Mouse (Mus musculus): ENCODE measurements around the gene Ctso. TPM values are rescaled to one million over a fixed set of nuclear protein-coding genes. Genes with fewer than 3 reads are reported as not detected.

Gene Ctso
- polyA plus RNA-seq, 1 experiment = 7.0 TPM

DNA sequence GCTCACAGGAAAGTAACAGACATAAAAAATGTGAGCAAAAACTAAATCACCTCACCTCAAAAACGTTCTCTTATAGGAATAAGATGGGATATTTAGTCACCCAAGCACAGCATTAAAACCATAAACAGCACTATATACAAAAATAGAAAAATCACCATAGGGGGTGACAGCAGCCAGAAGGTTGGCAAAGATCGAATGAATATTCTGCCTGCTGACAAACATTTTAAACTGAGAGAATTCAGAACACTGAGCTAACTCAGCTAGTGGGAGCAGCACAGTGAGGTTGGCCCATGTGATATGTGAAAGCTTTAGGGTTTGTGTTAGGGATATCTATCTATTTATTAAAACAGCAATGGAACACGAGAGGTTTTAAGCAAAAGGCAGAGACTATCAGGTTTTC is 32.2 kb downstream of the Ctso start:
- Histone ChIP-seq H3K27ac (ENCODE audit: control insufficient read depth, insufficient read depth, low read depth, low read length, poor library complexity) (no peak overlapping the region), H3K4me1 (ENCODE audit: control insufficient read depth, insufficient read depth, low read length) (no peaks in the 10 kb centered on the region), H3K4me3 (replicated peaks; ENCODE audit: control insufficient read depth, low read depth, low read length) (no peak overlapping the region)
- TF ChIP-seq CTCF (IDR thresholded peaks at IDR 0.05; ENCODE audit: control insufficient read depth, insufficient read depth, low read length) (no peak), POLR2A (IDR thresholded peaks at IDR 0.05; ENCODE audit: borderline replicate concordance, control insufficient read depth, low read depth, low read length) (no peak)
- 52% methylated on average over 3 of the region's 3 CpGs for WGBS

- Histone ChIP-seq H3K4me1 (ENCODE audit: control insufficient read depth, insufficient read depth, low read length) (no peaks in the 10 kb centered on the region), H3K27ac (ENCODE audit: control insufficient read depth, insufficient read depth, low read depth, low read length, poor library complexity) (no peak overlapping the region), H3K4me3 (replicated peaks; ENCODE audit: control insufficient read depth, low read depth, low read length) (no peak overlapping the region)
- TF ChIP-seq POLR2A (IDR thresholded peaks at IDR 0.05; ENCODE audit: borderline replicate concordance, control insufficient read depth, low read depth, low read length) = no peak
- 68% methylated on average over 4 of the region's 4 CpGs for WGBS
These were observed 43.2 kb downstream of the Ctso start for GRCm38 (mm10) chr3:81975607-81976006.

GRCm38 (mm10) chr3:81976102-81976501 is 43.7 kb downstream of the Ctso start, which contains the start of gene Tdo2:
TSS of gene Tdo2 (minus strand) at chr3:81976202.
- Histone ChIP-seq H3K27ac (ENCODE audit: control insufficient read depth, insufficient read depth, low read depth, low read length, poor library complexity) (no peak within 1 kb of the TSS), H3K4me3 (replicated peaks; ENCODE audit: control insufficient read depth, low read depth, low read length) (no peak within 1 kb of the TSS), H3K4me1 (ENCODE audit: control insufficient read depth, insufficient read depth, low read length) (no peaks in the 10 kb centered on the region)
- TF ChIP-seq POLR2A (IDR thresholded peaks at IDR 0.05; ENCODE audit: borderline replicate concordance, control insufficient read depth, low read depth, low read length) = no peak

- Histone ChIP-seq H3K4me3 (replicated peaks; ENCODE audit: control insufficient read depth, low read depth, low read length) (no peak overlapping the region), H3K4me1 (ENCODE audit: control insufficient read depth, insufficient read depth, low read length) (no peaks in the 10 kb centered on the region), H3K27ac (ENCODE audit: control insufficient read depth, insufficient read depth, low read depth, low read length, poor library complexity) (no peak overlapping the region)
- TF ChIP-seq CTCF (IDR thresholded peaks at IDR 0.05; ENCODE audit: control insufficient read depth, insufficient read depth, low read length) = no peak
- TF ChIP-seq POLR2A (IDR thresholded peaks at IDR 0.05; ENCODE audit: borderline replicate concordance, control insufficient read depth, low read depth, low read length) = no peak
- 86% methylated on average over 5 of the region's 5 CpGs for WGBS
These were observed 49.2 kb downstream of the Ctso start for GRCm38 (mm10) chr3:81981576-81981975.

- H3K27ac ChIP-seq (ENCODE audit: control insufficient read depth, insufficient read depth, low read depth, low read length, poor library complexity) = no peak within 1 kb of the TSS
- WGBS = 84% methylated on average over 5 of the region's 5 CpGs
- no peak within 1 kb of the TSS for H3K4me3 ChIP-seq (replicated peaks; ENCODE audit: control insufficient read depth, low read depth, low read length)
- no peak for TF ChIP-seq CTCF (IDR thresholded peaks at IDR 0.05; ENCODE audit: control insufficient read depth, insufficient read depth, low read length)
- no peak for TF ChIP-seq POLR2A (IDR thresholded peaks at IDR 0.05; ENCODE audit: borderline replicate concordance, control insufficient read depth, low read depth, low read length)
- no peaks in the 10 kb centered on the region for H3K4me1 ChIP-seq (ENCODE audit: control insufficient read depth, insufficient read depth, low read length)
These were observed 49.6 kb downstream of the Ctso start, which contains the start of gene Asic5 for GRCm38 (mm10) chr3:81981990-81982389. TSS of gene Asic5 (plus strand) at chr3:81982290.

DNA sequence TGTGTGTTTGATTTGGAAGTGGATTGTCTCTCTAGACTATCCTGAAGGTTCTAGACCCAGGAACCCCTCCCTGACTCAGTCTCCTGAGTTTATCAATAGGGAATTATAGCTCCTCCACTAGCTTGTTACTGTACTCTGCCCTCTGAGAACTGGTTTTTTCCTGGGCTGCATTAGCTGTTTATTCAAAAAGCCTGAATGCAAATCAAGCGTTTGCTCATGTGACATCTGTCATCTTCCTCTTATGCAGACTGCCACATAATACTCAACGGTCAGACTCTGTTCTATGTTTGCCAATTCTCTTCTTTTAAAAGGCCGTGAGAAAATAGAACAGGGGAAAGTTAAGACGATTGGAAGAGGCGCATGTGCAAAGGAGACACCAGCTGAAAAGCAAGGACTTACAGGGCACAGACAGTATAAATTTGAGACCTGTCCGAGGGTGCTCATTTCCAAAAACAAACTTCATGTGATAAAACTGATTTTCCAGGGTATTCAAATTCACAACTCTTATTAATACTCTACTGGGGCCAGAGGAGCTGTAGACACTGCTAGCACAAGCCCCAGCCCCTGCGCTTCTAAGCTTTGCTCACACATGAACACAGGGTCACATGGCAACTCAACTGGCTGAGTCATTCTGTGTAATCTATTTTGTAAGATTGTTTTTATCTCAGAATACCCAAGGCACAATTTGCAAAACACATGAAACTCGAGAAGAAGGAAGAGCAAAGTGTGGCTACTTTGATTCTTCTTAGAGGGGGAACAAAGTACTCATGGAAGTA is 50.9 kb downstream of the Ctso start:
- Histone ChIP-seq H3K27ac (ENCODE audit: control insufficient read depth, insufficient read depth, low read depth, low read length, poor library complexity) (no peak overlapping the region), H3K4me1 (ENCODE audit: control insufficient read depth, insufficient read depth, low read length) (no peaks in the 10 kb centered on the region), H3K4me3 (replicated peaks; ENCODE audit: control insufficient read depth, low read depth, low read length) (no peak overlapping the region)
- WGBS = 60% methylated on average over 8 of the region's 8 CpGs
- TF ChIP-seq CTCF (IDR thresholded peaks at IDR 0.05; ENCODE audit: control insufficient read depth, insufficient read depth, low read length) = no peak

DNA sequence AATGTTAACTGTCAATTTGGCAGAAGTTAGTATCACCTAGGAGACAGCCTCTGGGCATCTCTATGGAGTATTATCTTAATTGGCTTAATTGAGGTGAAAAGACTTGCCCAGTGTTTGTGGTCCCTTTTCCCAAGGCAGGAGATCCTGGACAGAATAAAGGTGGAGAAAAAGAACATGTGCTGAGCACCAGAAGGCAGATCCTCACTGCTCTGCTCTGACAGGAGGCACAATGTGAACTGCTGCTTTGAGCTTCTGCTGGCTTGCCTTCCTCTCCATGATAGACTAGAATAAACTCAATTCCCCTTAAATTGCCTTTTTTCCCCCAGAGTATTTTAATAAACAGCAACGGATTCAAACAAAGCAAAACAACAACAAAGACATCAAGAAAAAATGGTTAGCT is 52.7 kb downstream of the Ctso start:
- TF ChIP-seq CTCF (IDR thresholded peaks at IDR 0.05; ENCODE audit: control insufficient read depth, insufficient read depth, low read length) (no peak), POLR2A (IDR thresholded peaks at IDR 0.05; ENCODE audit: borderline replicate concordance, control insufficient read depth, low read depth, low read length) (no peak)
- WGBS = 49% methylated on average over 1 of the region's 1 CpGs
- no peak overlapping the region for H3K4me3 ChIP-seq (replicated peaks; ENCODE audit: control insufficient read depth, low read depth, low read length)
- H3K4me1 ChIP-seq (ENCODE audit: control insufficient read depth, insufficient read depth, low read length) = no peaks in the 10 kb centered on the region
- no peak overlapping the region for H3K27ac ChIP-seq (ENCODE audit: control insufficient read depth, insufficient read depth, low read depth, low read length, poor library complexity)

DNA sequence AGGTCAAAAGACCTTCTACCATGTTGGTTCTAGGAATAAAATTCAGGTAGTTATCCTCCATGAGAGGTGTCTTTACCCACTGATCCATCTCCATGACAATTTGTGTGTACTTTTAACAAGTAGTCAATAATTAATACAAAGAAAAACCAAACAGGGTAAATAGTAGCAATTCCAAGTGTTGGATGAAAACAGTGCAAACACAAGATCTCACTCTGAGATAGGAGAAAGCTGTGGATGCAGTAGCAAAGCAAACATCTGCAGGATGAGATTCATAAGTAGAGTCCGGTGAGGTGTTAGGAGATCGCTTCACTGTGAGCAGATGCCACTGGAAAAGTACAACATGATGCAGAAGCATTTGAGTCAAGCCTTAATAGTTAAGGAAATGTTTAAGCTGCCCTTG is 53.7 kb downstream of the Ctso start:
- no peak for TF ChIP-seq POLR2A (IDR thresholded peaks at IDR 0.05; ENCODE audit: borderline replicate concordance, control insufficient read depth, low read depth, low read length)
- no peak for TF ChIP-seq CTCF (IDR thresholded peaks at IDR 0.05; ENCODE audit: control insufficient read depth, insufficient read depth, low read length)
- WGBS = 85% methylated on average over 2 of the region's 2 CpGs
- no peak overlapping the region for H3K27ac ChIP-seq (ENCODE audit: control insufficient read depth, insufficient read depth, low read depth, low read length, poor library complexity)
- no peaks in the 10 kb centered on the region for H3K4me1 ChIP-seq (ENCODE audit: control insufficient read depth, insufficient read depth, low read length)
- no peak overlapping the region for H3K4me3 ChIP-seq (replicated peaks; ENCODE audit: control insufficient read depth, low read depth, low read length)

- WGBS = 79% methylated on average over 3 of the region's 3 CpGs
- Histone ChIP-seq H3K27ac (ENCODE audit: control insufficient read depth, insufficient read depth, low read depth, low read length, poor library complexity) (no peak overlapping the region), H3K4me3 (replicated peaks; ENCODE audit: control insufficient read depth, low read depth, low read length) (no peak overlapping the region), H3K4me1 (ENCODE audit: control insufficient read depth, insufficient read depth, low read length) (no peaks in the 10 kb centered on the region)
- TF ChIP-seq CTCF (IDR thresholded peaks at IDR 0.05; ENCODE audit: control insufficient read depth, insufficient read depth, low read length) (no peak), POLR2A (IDR thresholded peaks at IDR 0.05; ENCODE audit: borderline replicate concordance, control insufficient read depth, low read depth, low read length) (no peak)
These were observed 55.2 kb downstream of the Ctso start for GRCm38 (mm10) chr3:81987628-81988027.
